Comparison of ENCODE assay signal across 17 mouse cellular contexts in genomic region chr16:13266312-13266711, GRCm38 (mm10).
"Had no signal": no experiment of that assay in that cellular context is flagged by ENCODE, and none has a peak within 500 bp of the region (broad histone marks: within the 10 kb centered on the region; RNA-seq: fewer than 3 reads in every experiment).

No protein-coding gene starts in this region.

- H3K4me2 ChIP-seq: limb, embryonic 12.5 days; limb, embryonic 15.5 days; liver, embryonic 11.5 days; lung, embryonic 14.5 days; midbrain, embryonic 12.5 days; stomach, embryonic 15.5 days had no signal

- H3K4me1 ChIP-seq: limb, embryonic 12.5 days; limb, embryonic 15.5 days; stomach, embryonic 15.5 days had no signal

- DNase-seq: kidney, postnatal 25 days; left cerebral cortex, postnatal 4 days; liver, postnatal 0 days; lung, embryonic 14.5 days; right cerebral cortex, postnatal 25 days; spleen, adult 18-20 months; thymus, adult 18-20 months; thymus, postnatal 36 days had no signal

- H3K27me3 ChIP-seq: limb, embryonic 12.5 days; limb, embryonic 15.5 days; midbrain, embryonic 12.5 days; stomach, embryonic 15.5 days had no signal

- H3K27ac ChIP-seq: kidney, postnatal 0 days; limb, embryonic 12.5 days; limb, embryonic 15.5 days; liver, embryonic 14.5 days; macrophage; midbrain, embryonic 12.5 days had no signal

- ATAC-seq: liver, postnatal 0 days; lung, postnatal 0 days had no signal

- H3K4me3 ChIP-seq: limb, embryonic 12.5 days; limb, embryonic 15.5 days; midbrain, embryonic 12.5 days; stomach, embryonic 15.5 days had no signal

- H3K9me3 ChIP-seq: limb, embryonic 15.5 days; midbrain, embryonic 12.5 days; stomach, embryonic 15.5 days had no signal

- H3K9ac ChIP-seq: limb, embryonic 12.5 days; limb, embryonic 15.5 days; liver, embryonic 14.5 days; liver, postnatal 0 days; lung, embryonic 14.5 days; midbrain, embryonic 12.5 days; stomach, embryonic 15.5 days had no signal
